Mouse (Mus musculus) intestine, postnatal 0 days (tissue): ENCODE measurements around the gene Ccdc114. TPM values are rescaled to one million over a fixed set of nuclear protein-coding genes. Genes with fewer than 3 reads are reported as not detected.

Experiments
- ATAC-seq: fragments of 200-750 bp; cut with Nextera tagmentation; 2 replicates; pipeline ENCODE4 v1.8.0; 2017; ENCODE audit warnings: mild to moderate bottlenecking, moderate TSS enrichment, moderate library complexity
- H3K27ac ChIP-seq: fragments of 300-500 bp; sonication (generic); 2 replicates; pipeline ENCODE4 v1.5.1; 2014; ENCODE audit warnings: mild to moderate bottlenecking, low read depth, low read length, moderate library complexity
- H3K27me3 ChIP-seq: fragments of 300-500 bp; sonication (generic); replicated peaks from 2 replicates; pipeline ENCODE4 v1.6.1; 2014; ENCODE audit warnings: low read length, mixed read lengths; ENCODE audit not compliant: control insufficient read depth, insufficient read depth
- H3K36me3 ChIP-seq: fragments of 300-500 bp; sonication (generic); 2 replicates; pipeline ENCODE4 v1.6.1; 2014; ENCODE audit warnings: mild to moderate bottlenecking, moderate library complexity; ENCODE audit not compliant: control insufficient read depth, insufficient read depth
- H3K4me1 ChIP-seq: fragments of 300-500 bp; sonication (generic); replicated peaks from 2 replicates; pipeline ENCODE4 v1.6.1; 2014; ENCODE audit warnings: antibody characterized with exemption, low read length, mixed read lengths; ENCODE audit not compliant: control insufficient read depth, insufficient read depth
- H3K4me2 ChIP-seq: fragments of 300-500 bp; sonication (generic); replicated peaks from 2 replicates; pipeline ENCODE4 v1.6.1; 2014; ENCODE audit warnings: low read depth, mild to moderate bottlenecking, moderate library complexity
- H3K4me3 ChIP-seq: fragments of 300-500 bp; sonication (generic); 2 replicates; pipeline ENCODE4 v1.5.1; 2014; ENCODE audit warnings: low read depth, low read length
- H3K9ac ChIP-seq: fragments of 300-500 bp; sonication (generic); 2 replicates; pipeline ENCODE4 v1.6.1; 2014; ENCODE audit warnings: mild to moderate bottlenecking, low read depth, low read length
- H3K9me3 ChIP-seq: fragments of 300-500 bp; sonication (generic); 2 replicates; pipeline ENCODE4 v1.6.1; 2016; ENCODE audit warnings: mixed run types; ENCODE audit not compliant: control insufficient read depth
- CTCF ChIP-seq: sonication (generic); IDR thresholded peaks from 2 replicates; pipeline ENCODE4 v1.5.1; 2016; ENCODE audit warnings: low read depth, mild to moderate bottlenecking, control low read depth, antibody characterized with exemption, moderate library complexity
- WGBS: fragments of 180-500 bp; shearing (Covaris S2); extraction: QIAGEN DNeasy Blood & Tissue Kit; methylation state at CpG from one replicate; pipeline ENCODE4 v1.1.7; 2014; 5-methylcytosine and 5-hydroxymethylcytosine counted together
- polyA plus RNA-seq: library from polyadenylated mRNA; unstranded; fragments of >200 nt; fragmentation: Nextera tagmentation; extraction: Ambion mirVana; gene quantifications from 2 replicates; pipeline ENCODE4 v1.2.1, GENCODE M21; 2015

Gene Ccdc114
- polyA plus RNA-seq, 1 experiment from 2014 or later: 2.9 TPM

- WGBS: 28% methylated on average over 9 of the region's 9 CpGs
- Histone ChIP-seq H3K4me1 (peaks cover 8% of the 10 kb centered on the region; the same call in 1 of the 2 replicates), H3K9me3 (no peaks in the 10 kb centered on the region)
Measured at GRCm38 (mm10) chr7:45920583-45921241, 3.2 kb upstream of the Ccdc114 start.

GRCm38 (mm10) chr7:45921242-45921621, 2.6 kb upstream of the Ccdc114 start, which contains the start of gene Emp3:
Emp3 (minus strand) TSS chr7:45921404.
- Histone ChIP-seq H3K27me3 (no peaks in the 10 kb centered on the region), H3K4me3 (peak within 1 kb of the TSS; percentile 46), H3K36me3 (peaks cover 7% of the 10 kb centered on the region; the same call in 1 of the 2 replicates), H3K4me1 (peaks cover 8% of the 10 kb centered on the region; the same call in 1 of the 2 replicates), H3K9ac (peak within 1 kb of the TSS; percentile 51; the same call in 1 of the 2 replicates), H3K9me3 (no peaks in the 10 kb centered on the region), H3K4me2 (peak within 1 kb of the TSS; percentile 57), H3K27ac (peak within 1 kb of the TSS; percentile 85)
- WGBS: 11% methylated on average over 9 of the region's 9 CpGs
- no peak for TF ChIP-seq CTCF
- no peak for ATAC-seq

More at GRCm38 (mm10) chr7:45920583-45921241, 3.2 kb upstream of the Ccdc114 start:
- no peak for TF ChIP-seq CTCF
- ATAC-seq: no peak
- no peaks in the 10 kb centered on the region for H3K27me3 ChIP-seq
- H3K9ac ChIP-seq: peak overlapping the region; percentile 51; the same call in 1 of the 2 replicates
- peaks cover 12% of the 10 kb centered on the region; the same call in 1 of the 2 replicates for H3K36me3 ChIP-seq
- H3K4me3 ChIP-seq: peak overlapping the region; percentile 46
- H3K4me2 ChIP-seq: peak overlapping the region; percentile 57
- H3K27ac ChIP-seq: peak overlapping the region; percentile 79

GRCm38 (mm10) chr7:45921950-45922600, 1.8 kb upstream of the Ccdc114 start:
- no peak overlapping the region for H3K9ac ChIP-seq
- no peak for ATAC-seq

GRCm38 (mm10) chr7:45922928-45923761, 727 bp upstream of the Ccdc114 start:
- Histone ChIP-seq H3K4me1 (peaks cover 8% of the 10 kb centered on the region; the same call in 1 of the 2 replicates), H3K9ac (peak overlapping the region; percentile 49; the same call in 1 of the 2 replicates), H3K27me3 (no peaks in the 10 kb centered on the region), H3K9me3 (no peaks in the 10 kb centered on the region), H3K36me3 (no peaks in the 10 kb centered on the region), H3K4me2 (peak overlapping the region; percentile 65), H3K4me3 (peak overlapping the region; percentile 43), H3K27ac (peak overlapping the region; percentile 85)
- no peak for TF ChIP-seq CTCF
- WGBS: under 1% methylated on average over 37 of the region's 37 CpGs
- peak; percentile 93 for ATAC-seq

More at GRCm38 (mm10) chr7:45921950-45922600, 1.8 kb upstream of the Ccdc114 start:
- Histone ChIP-seq H3K36me3 (peaks cover 5% of the 10 kb centered on the region; the same call in 1 of the 2 replicates), H3K4me1 (peaks cover 8% of the 10 kb centered on the region; the same call in 1 of the 2 replicates), H3K4me3 (no peak overlapping the region), H3K27me3 (no peaks in the 10 kb centered on the region), H3K27ac (peak overlapping the region; percentile 85), H3K4me2 (no peak overlapping the region; the same call in 1 of the 2 replicates), H3K9me3 (no peaks in the 10 kb centered on the region)
- WGBS: 81% methylated on average over 12 of the region's 12 CpGs
- no peak for TF ChIP-seq CTCF

GRCm38 (mm10) chr7:45924429-45924816, 551 bp downstream of the Ccdc114 start:
- no peak for ATAC-seq
- TF ChIP-seq CTCF: peak; percentile 63
- WGBS: 17% methylated on average over 14 of the region's 14 CpGs
- Histone ChIP-seq H3K9ac (peak overlapping the region; percentile 28; the same call in 1 of the 2 replicates), H3K4me1 (peaks cover 8% of the 10 kb centered on the region; the same call in 1 of the 2 replicates), H3K4me3 (peak overlapping the region; percentile 43), H3K27ac (no peak overlapping the region), H3K27me3 (no peaks in the 10 kb centered on the region), H3K4me2 (peak overlapping the region; percentile 65), H3K36me3 (no peaks in the 10 kb centered on the region), H3K9me3 (no peaks in the 10 kb centered on the region)
